Mouse (Mus musculus): ENCODE results near the gene Nck1.

Gene Nck1

DNA sequence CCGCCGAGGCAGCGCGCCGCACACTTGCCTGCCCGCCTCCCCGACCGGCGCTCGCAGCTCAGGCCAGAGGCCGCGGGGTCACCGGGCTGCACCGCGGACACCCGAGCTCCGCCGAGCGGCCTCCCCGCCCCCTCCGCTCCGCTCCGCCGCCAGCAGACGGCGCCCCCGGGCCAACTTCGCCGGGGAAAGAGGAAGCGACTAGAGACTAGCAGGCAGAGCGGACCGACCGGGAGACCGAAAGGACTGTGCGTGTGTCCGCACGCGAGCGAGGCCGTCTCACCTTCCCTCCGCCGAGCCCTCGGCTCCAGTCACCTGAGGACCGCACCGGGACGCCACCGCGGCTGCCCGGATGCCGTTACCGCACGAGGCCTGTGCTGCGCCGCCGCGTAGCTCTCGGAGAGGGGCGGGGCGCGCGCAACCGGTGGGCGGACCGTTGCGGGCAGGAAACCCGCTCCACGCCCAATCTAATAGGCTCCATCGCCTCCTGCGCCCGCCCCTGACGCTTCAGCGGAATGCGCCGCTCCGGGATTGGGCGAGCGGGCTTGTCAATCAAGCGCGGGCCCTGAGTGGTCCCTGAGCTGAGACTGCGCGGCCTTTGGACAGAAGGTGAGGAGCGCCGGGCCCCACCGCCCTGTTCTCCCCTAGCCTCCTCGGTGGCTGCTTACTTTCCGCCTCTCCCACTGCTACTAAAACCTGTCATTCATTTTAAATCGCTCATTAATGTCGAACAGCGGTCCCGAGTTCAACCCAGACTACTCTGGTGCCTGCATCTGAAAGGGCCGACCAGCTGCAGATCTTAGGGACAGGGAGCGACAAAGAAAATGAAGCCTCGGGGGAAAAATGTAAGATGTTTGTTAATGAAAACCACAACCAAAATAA lies at the start of gene Nck1:
Nck1 (minus strand) TSS at position 420 of the 879 bp plus-strand sequence.
- DNase-seq, result peak; percentile 100

DNA sequence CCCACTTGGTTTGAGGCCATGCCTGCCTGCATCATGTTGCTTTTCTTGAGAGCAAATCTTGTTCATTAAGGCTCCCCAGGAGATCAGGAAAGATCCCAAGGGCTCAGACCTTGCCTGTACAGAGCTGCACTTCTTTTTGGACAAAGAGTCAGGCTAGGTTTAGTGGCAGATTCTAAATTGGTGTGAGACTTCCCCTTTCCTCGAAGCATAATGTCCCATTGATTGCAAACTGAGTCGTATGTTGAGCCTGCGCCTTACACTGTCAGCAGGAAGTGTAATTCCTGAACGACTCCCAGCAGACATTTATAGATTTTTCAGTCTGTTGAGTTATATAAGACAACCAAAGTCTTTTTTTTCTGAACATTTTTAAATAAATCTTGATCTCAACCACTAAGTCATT lies 44.5 kb upstream of the Nck1 start:
- no peak for DNase-seq

DNA sequence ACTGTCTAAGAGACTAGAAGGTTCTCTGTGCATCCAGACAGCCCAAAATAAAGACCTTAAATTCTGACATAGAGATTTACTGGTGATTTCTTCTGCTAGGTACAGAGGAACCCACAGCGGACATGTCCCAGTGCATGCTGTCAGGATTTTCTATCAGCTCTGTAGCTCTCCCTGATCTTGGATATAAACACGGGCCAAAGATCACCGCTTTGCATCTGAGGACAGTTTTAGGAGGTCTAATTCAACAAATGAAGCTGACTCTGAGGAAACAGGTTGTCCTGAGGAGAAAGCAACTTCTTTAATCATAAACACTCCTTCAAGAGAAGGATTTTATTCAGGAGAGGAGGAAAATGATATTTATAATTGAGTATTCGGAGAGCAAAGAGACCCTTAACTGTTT lies 38.1 kb upstream of the Nck1 start:
- no peak for DNase-seq

- DNase-seq, result no peak
Observed at GRCm38 (mm10) chr9:100582883-100583575, 37.1 kb upstream of the Nck1 start.

DNA sequence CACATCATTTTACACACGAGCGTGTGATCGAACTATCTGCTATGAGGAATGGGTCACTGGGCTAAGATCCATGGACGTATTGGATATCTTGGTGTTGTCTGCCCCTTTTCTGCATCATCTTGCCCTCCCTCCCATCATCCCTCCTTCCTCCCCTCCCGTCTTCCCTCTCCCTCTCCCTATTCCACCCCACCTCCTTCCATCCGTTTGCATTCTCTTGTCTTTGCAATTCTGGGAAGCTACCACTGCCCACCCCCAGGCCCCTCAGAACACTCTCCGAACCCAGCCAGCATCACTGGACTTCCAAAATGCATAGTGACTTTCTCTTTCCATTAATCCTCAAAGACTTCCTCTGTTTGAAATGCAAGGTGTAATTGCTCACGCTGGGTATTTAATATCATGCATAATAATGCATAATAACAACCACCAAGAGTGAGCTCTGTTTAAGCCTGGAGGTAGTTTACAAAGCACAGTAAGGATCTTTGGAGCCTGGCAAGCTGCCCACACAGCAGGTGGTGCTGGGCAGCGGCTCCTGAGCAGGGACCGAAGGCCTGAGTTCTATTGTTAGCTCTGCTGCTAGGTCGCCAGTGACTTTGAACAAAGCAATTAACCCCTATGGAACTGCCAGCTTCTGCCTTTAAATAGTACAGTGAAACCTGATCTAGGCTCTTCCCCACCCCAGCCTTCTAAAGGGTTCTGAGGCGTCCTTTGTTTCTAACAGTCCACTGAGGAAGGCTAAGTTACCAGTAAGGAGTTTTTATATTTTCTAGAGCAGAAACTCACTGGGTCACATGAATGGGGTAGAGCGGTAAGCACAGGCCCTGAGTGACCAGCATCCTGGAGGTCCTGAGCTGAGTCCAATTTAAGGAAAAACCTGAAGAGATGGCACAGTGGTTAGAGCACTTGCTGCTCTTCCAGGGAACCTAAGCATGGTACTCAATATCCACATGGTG lies 35.9 kb upstream of the Nck1 start:
- DNase-seq, result no peak

GRCm38 (mm10) chr9:100580196-100580740 lies 34.3 kb upstream of the Nck1 start:
- no peak for DNase-seq

GRCm38 (mm10) chr9:100573942-100574341 lies 28.0 kb upstream of the Nck1 start:
- no peak for DNase-seq

- DNase-seq, result no peak
Observed at GRCm38 (mm10) chr9:100573300-100573699, 27.4 kb upstream of the Nck1 start.

- DNase-seq, result no peak
Observed at GRCm38 (mm10) chr9:100571511-100571910, 25.6 kb upstream of the Nck1 start.

DNA sequence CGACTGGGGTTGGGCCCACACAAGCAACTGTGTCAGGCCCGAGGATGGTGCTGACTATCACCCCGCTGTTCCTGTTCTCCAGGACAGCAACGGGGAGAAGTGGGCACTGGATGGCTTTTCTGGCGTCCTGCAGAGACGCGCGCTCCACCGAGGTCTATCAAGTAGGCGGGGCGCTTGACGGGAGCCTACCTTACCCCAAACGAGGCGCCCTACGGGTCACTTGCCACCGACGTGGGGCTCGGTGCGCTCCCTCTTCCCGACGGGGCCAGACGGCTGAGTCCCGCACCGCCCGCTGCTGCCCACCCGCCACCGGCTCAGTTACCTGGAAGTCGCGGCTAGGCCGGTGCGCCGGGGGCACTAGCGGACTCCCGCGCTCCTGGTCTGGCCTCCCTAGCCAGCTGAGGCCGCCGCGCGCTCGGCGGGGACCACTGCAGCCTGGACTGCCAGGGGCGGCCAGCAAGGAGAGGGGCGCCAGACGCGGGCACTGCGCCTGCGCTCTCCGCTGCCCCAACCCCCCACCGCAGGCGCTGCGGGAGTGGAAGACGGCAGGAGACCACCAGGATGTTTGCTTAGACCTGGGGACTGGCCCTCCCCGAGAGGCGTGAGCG lies 24.8 kb upstream of the Nck1 start, which contains the start of gene Slc35g2:
Slc35g2 (minus strand) TSS at position 465 of the 608 bp plus-strand sequence.
- DNase-seq, result peak; percentile 31

- DNase-seq, result peak; percentile 36
Observed at GRCm38 (mm10) chr9:100569798-100570625, 24.1 kb upstream of the Nck1 start.

DNA sequence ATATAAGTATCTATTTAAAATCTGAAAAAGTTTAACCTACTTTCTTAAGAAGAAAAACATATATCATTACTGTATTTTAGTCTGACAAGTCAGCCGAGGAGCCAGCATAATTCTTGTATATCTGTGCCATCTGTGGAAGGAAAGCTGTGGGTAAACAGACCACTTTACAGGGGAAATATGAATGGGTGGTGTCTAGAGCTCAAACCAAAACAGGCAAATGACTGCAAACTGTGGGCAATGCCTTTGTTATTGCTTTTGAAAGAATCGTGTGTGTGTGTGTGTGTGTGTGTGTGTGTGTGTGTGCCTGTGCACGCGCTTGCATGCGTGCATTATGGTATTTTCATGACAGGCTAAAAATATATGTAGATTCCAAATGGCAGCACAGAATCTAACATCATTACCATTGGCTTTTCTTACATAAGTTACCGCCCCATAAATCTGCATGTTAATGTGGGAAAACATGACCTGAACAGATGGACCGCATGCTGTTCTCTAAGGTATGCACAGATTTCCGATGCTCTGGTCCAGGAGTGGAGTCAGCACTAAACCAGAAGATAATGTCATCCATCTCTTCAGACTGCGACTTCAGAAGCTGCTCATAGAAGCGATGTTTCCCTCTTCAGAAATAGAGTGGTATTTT lies 14.4 kb upstream of the Nck1 start:
- DNase-seq, result no peak

DNA sequence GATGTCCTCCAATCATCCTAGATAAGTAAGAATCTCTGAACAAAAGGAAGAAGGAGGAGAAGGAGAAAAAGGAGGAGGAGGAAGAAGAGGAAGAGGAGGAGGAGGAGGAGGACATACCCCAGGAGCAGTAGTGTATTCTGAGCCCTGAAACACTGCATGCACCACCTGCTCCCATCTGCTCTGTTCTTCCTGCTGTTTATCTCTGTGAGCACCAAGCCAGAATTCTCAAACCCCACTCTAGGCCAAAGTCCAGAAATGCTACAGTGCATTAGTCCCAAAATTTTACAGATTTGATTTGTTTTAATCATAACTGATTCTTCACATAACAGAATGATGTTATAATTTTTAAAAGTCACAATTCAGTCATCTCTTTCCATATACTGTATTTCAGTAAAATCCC lies 13.1 kb upstream of the Nck1 start:
- no peak for DNase-seq

DNA sequence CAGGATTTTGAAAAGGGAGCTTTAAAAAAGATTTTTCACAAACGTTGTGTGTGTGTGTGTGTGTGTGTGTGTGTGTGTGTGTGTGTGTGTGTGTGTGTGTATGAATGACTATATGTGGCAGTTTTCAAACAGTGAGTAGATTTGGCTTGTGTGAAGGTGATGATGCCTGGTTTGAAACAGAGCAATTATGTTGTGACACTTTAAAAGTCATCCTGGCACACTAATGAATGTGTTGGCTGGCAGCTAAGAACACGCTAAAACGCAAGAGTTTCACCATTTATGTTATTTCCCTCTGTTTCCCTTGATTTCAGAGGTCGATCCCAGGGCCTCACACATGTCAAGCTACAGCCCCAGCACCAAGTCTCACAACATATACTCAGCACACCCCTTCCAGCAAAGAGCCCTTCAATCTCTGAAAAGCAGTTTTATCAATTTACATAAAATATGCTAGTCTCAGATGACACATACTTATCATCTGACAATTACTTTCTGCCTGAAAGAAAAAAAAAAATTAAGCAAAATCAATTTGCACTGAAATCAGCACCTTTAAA lies 12.2 kb upstream of the Nck1 start:
- DNase-seq, result no peak

DNA sequence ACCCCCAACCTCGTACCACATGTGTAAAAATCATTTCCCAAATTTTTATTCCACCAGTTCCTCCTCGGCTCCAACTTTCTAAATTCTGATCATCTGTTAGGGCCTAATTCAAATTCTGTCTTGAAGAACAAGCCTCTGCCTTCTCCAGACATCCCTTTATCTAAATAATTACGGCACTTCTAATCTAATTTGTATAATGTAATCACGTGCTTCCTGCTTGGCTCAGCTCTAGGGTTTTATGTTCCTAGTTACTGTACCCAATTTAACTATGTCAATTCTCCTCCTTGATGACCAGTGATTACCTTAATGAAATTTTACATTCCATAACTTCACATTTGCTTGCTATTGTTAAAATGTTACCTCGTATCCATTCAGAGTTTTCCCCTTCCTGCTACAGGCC lies 9.8 kb upstream of the Nck1 start:
- DNase-seq, result no peak

DNA sequence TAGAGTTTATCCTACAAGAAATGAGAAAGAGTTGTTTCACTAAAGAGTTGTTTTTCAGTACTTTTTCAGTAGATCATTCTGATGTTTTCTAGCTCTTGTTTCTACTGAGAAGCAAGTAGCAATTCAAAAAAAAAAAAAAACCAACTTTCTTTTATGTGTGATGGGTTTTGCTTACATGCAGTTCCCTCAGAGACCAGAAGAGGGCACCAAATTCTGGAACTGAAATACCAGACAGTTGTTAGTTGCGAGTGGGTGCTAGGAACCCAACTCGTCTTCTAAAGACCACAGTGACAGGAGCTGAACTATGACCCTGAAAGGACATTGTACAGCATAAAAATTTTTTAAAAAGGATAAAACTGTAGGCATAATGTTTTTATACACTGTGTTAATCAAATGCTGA lies 2.4 kb upstream of the Nck1 start:
- DNase-seq, result peak; percentile 68

DNA sequence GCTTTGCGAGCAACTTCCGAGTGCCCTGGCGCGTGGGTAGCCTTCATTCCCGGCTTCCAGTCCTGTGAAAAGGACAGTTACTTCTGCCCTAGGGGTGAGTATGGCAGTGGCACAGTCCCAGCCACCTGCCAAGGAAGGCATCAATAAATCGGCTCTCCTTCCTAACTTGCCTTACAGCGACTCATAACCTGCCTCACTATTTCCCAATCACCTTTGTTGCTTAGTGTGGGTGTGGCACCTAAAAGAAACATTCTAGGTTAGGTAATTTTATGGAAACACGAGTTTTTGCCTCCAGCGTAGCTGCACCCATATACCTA lies 618 bp upstream of the Nck1 start:
- DNase-seq, result no peak

GRCm38 (mm10) chr9:100544948-100545714 lies 803 bp downstream of the Nck1 start:
- DNase-seq, result peak; percentile 84

DNA sequence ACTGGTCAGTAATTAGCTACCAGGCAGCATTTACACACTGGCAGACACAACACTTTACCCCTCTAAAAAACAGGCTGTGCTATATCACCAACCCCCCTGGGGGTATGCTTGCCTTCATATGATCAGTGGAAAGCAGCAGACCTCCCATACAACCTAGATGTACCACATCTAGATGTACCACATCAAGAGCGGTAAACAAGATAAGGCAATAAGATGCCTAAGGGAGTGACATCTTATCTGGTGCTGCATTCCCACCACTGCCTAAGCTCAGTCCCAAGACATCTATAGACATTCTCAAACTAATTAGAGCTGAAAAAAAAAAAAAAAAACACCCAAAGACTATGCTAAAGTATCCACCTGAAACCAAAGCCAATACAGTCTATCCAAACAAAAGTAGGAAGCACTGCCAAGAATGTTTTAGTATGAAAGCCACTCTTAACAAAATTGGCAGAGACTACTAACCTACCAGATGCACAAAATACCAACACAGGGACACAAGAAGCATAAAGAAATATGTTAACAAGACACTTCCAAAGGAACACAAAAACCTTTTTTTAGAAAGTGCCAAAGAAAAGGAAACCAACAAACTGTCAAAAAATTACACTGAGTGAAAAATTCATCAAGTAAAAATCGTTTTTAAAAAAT lies 10.2 kb downstream of the Nck1 start:
- DNase-seq, result no peak

All from thymus, postnatal 4 days (tissue).